Mouse (Mus musculus) heart, embryonic 15.5 days (tissue): ENCODE data around the gene Tent5b. TPM values are rescaled to one million over a fixed set of nuclear protein-coding genes. Genes with fewer than 3 reads are reported as not detected.

Experiments
- ATAC-seq: fragments of 200-750 bp; cut with Nextera tagmentation; replicated peaks from 2 replicates; pipeline ENCODE4 v1.8.0; 2017; ENCODE audit warnings: low read depth, moderate TSS enrichment; ENCODE audit not compliant: insufficient number of reproducible peaks, insufficient read depth, low FRiP score
- H3K27ac ChIP-seq: fragments of 300-500 bp; sonication (generic); 2 replicates; pipeline ENCODE4 v1.5.1; 2015; ENCODE audit warnings: mild to moderate bottlenecking, inconsistent platforms
- H3K27me3 ChIP-seq: fragments of 300-500 bp; sonication (generic); 2 replicates; pipeline ENCODE4 v1.6.1; 2015; ENCODE audit warnings: inconsistent platforms
- H3K36me3 ChIP-seq: fragments of 300-500 bp; sonication (generic); 2 replicates; pipeline ENCODE4 v1.6.1; 2015; ENCODE audit warnings: mild to moderate bottlenecking, inconsistent platforms
- H3K4me1 ChIP-seq: fragments of 300-500 bp; sonication (generic); replicated peaks from 2 replicates; pipeline ENCODE4 v1.6.1; 2015; ENCODE audit warnings: inconsistent platforms
- H3K4me2 ChIP-seq: fragments of 300-500 bp; sonication (generic); 2 replicates; pipeline ENCODE4 v1.6.1; 2015; ENCODE audit warnings: inconsistent platforms, mild to moderate bottlenecking, moderate library complexity
- H3K4me3 ChIP-seq: fragments of 300-500 bp; sonication (generic); 2 replicates; pipeline ENCODE4 v1.5.1; 2015; ENCODE audit warnings: mild to moderate bottlenecking, inconsistent platforms
- H3K9ac ChIP-seq: fragments of 300-500 bp; sonication (generic); 2 replicates; pipeline ENCODE4 v1.6.1; 2015; ENCODE audit warnings: mild to moderate bottlenecking, inconsistent platforms
- H3K9me3 ChIP-seq: fragments of 300-500 bp; sonication (generic); replicated peaks from 2 replicates; pipeline ENCODE4 v1.6.1; 2016; ENCODE audit warnings: inconsistent platforms
- WGBS: fragments of 180-500 bp; shearing (Covaris S2); methylation state at CpG from one replicate; pipeline ENCODE4 v1.1.7; 2015; ENCODE audit warnings: mixed read lengths; 5-methylcytosine and 5-hydroxymethylcytosine counted together
- polyA plus RNA-seq: library from polyadenylated mRNA; unstranded; fragments of >200 nt; fragmentation: Nextera tagmentation; extraction: Ambion mirVana; gene quantifications from 2 replicates; pipeline ENCODE4 v1.2.1, GENCODE M21; 2015

Tent5b gene
- polyA plus RNA-seq, 1 experiment from 2014 or later = 0.83 TPM

GRCm38 (mm10) chr4:133536652-133537051, 56.7 kb downstream of the Tent5b start:
- peaks cover 77% of the 10 kb centered on the region for H3K36me3 ChIP-seq
- no peak overlapping the region for H3K27ac ChIP-seq
- no peak overlapping the region for H3K4me2 ChIP-seq
- H3K27me3 ChIP-seq = no peaks in the 10 kb centered on the region
- ATAC-seq = no peak; the same call in 1 of the 2 replicates
- H3K4me3 ChIP-seq = no peak overlapping the region
- no peaks in the 10 kb centered on the region for H3K9me3 ChIP-seq
- 93% methylated on average over 5 of the region's 5 CpGs for WGBS
- H3K4me1 ChIP-seq = no peaks in the 10 kb centered on the region
- H3K9ac ChIP-seq = no peak overlapping the region

Other genes with a start within 250 kb of the Tent5b start
- 2.9 and 3.4 TPM in 2 replicates for gene Map3k6, start 239.3 kb upstream of the Tent5b start, polyA plus RNA-seq
- 0.96 and 4.9 TPM in 2 replicates for gene Sytl1, start 217.0 kb upstream of the Tent5b start, polyA plus RNA-seq
- 46.1 and 58.9 TPM in 2 replicates for gene Tmem222, start 202.3 kb upstream of the Tent5b start, polyA plus RNA-seq
- gene Wdtc1, start 126.7 kb upstream of the Tent5b start, polyA plus RNA-seq = 11.4 and 14.3 TPM in 2 replicates
- gene Slc9a1, start 110.4 kb upstream of the Tent5b start, polyA plus RNA-seq = 6.6 and 8.2 TPM in 2 replicates
- gene Trnp1, start 18.4 kb downstream of the Tent5b start, polyA plus RNA-seq = 1.3 and 1.4 TPM in 2 replicates
- 0.84 and 5.0 TPM in 2 replicates for gene Kdf1, start 38.8 kb downstream of the Tent5b start, polyA plus RNA-seq
- gene Nudc, start 65.9 kb downstream of the Tent5b start, polyA plus RNA-seq = 199 and 206 TPM in 2 replicates
- 13.4 and 16.0 TPM in 2 replicates for gene Nr0b2, start 73.2 kb downstream of the Tent5b start, polyA plus RNA-seq
- gene Gpatch3, start 94.6 kb downstream of the Tent5b start, polyA plus RNA-seq = 3.8 and 4.8 TPM in 2 replicates
- gene Gpn2, start 104.2 kb downstream of the Tent5b start, polyA plus RNA-seq = 10.4 and 11.8 TPM in 2 replicates
- 3.0 and 25.1 TPM in 2 replicates for gene Sfn, start 122.0 kb downstream of the Tent5b start, polyA plus RNA-seq
- gene Zdhhc18, start 170.0 kb downstream of the Tent5b start, polyA plus RNA-seq = 4.6 and 9.4 TPM in 2 replicates
- 11.8 and 14.6 TPM in 2 replicates for gene Pigv, start 192.5 kb downstream of the Tent5b start, polyA plus RNA-seq